In genomic region chr15:102739520-102740297, GRCm38 (mm10) we compare ENCODE assay signal across 8 mouse cellular contexts. TPM values are rescaled to one million over a fixed set of nuclear protein-coding genes. Genes with fewer than 3 reads are reported as not detected.
DNase-seq lines count a peak whose midpoint lies in the region; ATAC-seq and TF ChIP-seq lines count a peak whose summit lies in the region.

No protein-coding gene starts in this region.

- peaks cover 45% of the 10 kb centered on the region for H3K27me3 ChIP-seq in forebrain, embryonic 11.5 days (ENCODE audit: control insufficient read depth, insufficient read depth, low read length)
- peaks cover 86% of the 10 kb centered on the region for H3K27me3 ChIP-seq in forebrain, embryonic 12.5 days
- peaks cover 54% of the 10 kb centered on the region for H3K27me3 ChIP-seq in liver, postnatal 0 days (ENCODE audit: insufficient read depth, low read length)

- H3K4me1 ChIP-seq in forebrain, embryonic 11.5 days (replicated peaks; ENCODE audit: control insufficient read depth, insufficient read depth, low read length): peaks cover 22% of the 10 kb centered on the region
- peaks cover 45% of the 10 kb centered on the region for H3K4me1 ChIP-seq in forebrain, embryonic 12.5 days
- H3K4me1 ChIP-seq in bone marrow macrophage, adult 2 months (ENCODE audit: control insufficient read depth, insufficient read depth, low read length): peaks cover 4% of the 10 kb centered on the region
- no peaks in the 10 kb centered on the region for H3K4me1 ChIP-seq in liver, postnatal 0 days (ENCODE audit: insufficient read depth)

- TF ChIP-seq EP300 in liver, postnatal 0 days (IDR thresholded peaks at IDR 0.05; ENCODE audit: low read depth): no peak

- no peak overlapping the region for H3K27ac ChIP-seq in forebrain, embryonic 11.5 days (ENCODE audit: low read depth, low read length)
- H3K27ac ChIP-seq in forebrain, embryonic 12.5 days: no peak overlapping the region
- H3K27ac ChIP-seq in bone marrow macrophage, adult 2 months (ENCODE audit: insufficient read depth, low read depth, low read length): no peak overlapping the region
- no peak overlapping the region for H3K27ac ChIP-seq in liver, postnatal 0 days (ENCODE audit: low read depth)

- H3K4me2 ChIP-seq in forebrain, embryonic 11.5 days (ENCODE audit: low read depth, low read length, severe bottlenecking): no peak overlapping the region
- no peak overlapping the region for H3K4me2 ChIP-seq in forebrain, embryonic 12.5 days
- no peak overlapping the region for H3K4me2 ChIP-seq in liver, postnatal 0 days (ENCODE audit: low read depth, low read length)

- ATAC-seq in forebrain, embryonic 11.5 days (replicated peaks; ENCODE audit: low FRiP score): no peak
- ATAC-seq in forebrain, embryonic 12.5 days (ENCODE audit: low FRiP score): no peak
- ATAC-seq in erythroblast, adult 5-6 weeks (replicated peaks; ENCODE audit: low FRiP score, poor library complexity, severe bottlenecking): peak; percentile 46
- peak; percentile 49; the same call in 1 of the 2 replicates for ATAC-seq in liver, postnatal 0 days

- peak; percentile 80 for DNase-seq in forebrain, embryonic 11.5 days (ENCODE audit: low spot score)
- peak; percentile 64 for DNase-seq in A20 (ENCODE audit: low read depth, low spot score)
- DNase-seq in kidney, adult 8-10 months: peak; percentile 37 to 62
- peak; percentile 50 for DNase-seq in liver, postnatal 0 days
- peak; percentile 70 for DNase-seq in right cerebral cortex, postnatal 14 days

- H3K36me3 ChIP-seq in forebrain, embryonic 11.5 days (ENCODE audit: control insufficient read depth, insufficient read depth, low read length): no peaks in the 10 kb centered on the region
- no peaks in the 10 kb centered on the region for H3K36me3 ChIP-seq in forebrain, embryonic 12.5 days (replicated peaks)
- no peaks in the 10 kb centered on the region for H3K36me3 ChIP-seq in liver, postnatal 0 days (replicated peaks; ENCODE audit: insufficient read depth, low read length)

- TF ChIP-seq POLR2A in bone marrow macrophage, adult 2 months (IDR thresholded peaks at IDR 0.05; ENCODE audit: borderline replicate concordance, low read depth, low read length): no peak

- no peak overlapping the region for H3K4me3 ChIP-seq in forebrain, embryonic 11.5 days (ENCODE audit: low read depth, low read length)
- H3K4me3 ChIP-seq in forebrain, embryonic 12.5 days (replicated peaks): no peak overlapping the region
- H3K4me3 ChIP-seq in bone marrow macrophage, adult 2 months (ENCODE audit: insufficient read depth, low read length): no peak overlapping the region
- H3K4me3 ChIP-seq in liver, postnatal 0 days (ENCODE audit: low read depth, low read length): no peak overlapping the region

- no peaks in the 10 kb centered on the region for H3K9me3 ChIP-seq in forebrain, embryonic 11.5 days (ENCODE audit: control insufficient read depth, low read length)
- no peaks in the 10 kb centered on the region for H3K9me3 ChIP-seq in forebrain, embryonic 12.5 days
- H3K9me3 ChIP-seq in liver, postnatal 0 days (ENCODE audit: low read length): no peaks in the 10 kb centered on the region

- TF ChIP-seq CTCF in bone marrow macrophage, adult 2 months (IDR thresholded peaks at IDR 0.05; ENCODE audit: low read depth, low read length): peak; percentile 81
- peak; percentile 79 for TF ChIP-seq CTCF in liver, postnatal 0 days (IDR thresholded peaks at IDR 0.05; ENCODE audit: low read depth)

- 35% methylated on average over 15 of the region's 15 CpGs for WGBS in forebrain, embryonic 11.5 days
- 28% methylated on average over 15 of the region's 15 CpGs for WGBS in forebrain, embryonic 12.5 days
- WGBS in liver, postnatal 0 days (ENCODE audit: insufficient replicate concordance): 22% methylated on average over 15 of the region's 15 CpGs

- H3K9ac ChIP-seq in forebrain, embryonic 11.5 days (ENCODE audit: low read length): no peak overlapping the region
- H3K9ac ChIP-seq in forebrain, embryonic 12.5 days: no peak overlapping the region
- H3K9ac ChIP-seq in liver, postnatal 0 days (replicated peaks): no peak overlapping the region

RNA-seq across cellular contexts. Expression of gene Calcoco1, which starts 17.7 kb away (rescaled TPM):
- polyA plus RNA-seq in forebrain, embryonic 11.5 days (2014; fragmentation: Nextera tagmentation; extraction: Ambion mirVana): 30.4 and 31.1 TPM in 2 replicates
- 38.8 and 42.7 TPM in 2 replicates for polyA plus RNA-seq in forebrain, embryonic 12.5 days (2016; fragmentation: Nextera tagmentation; extraction: Ambion mirVana)
- polyA plus RNA-seq in bone marrow macrophage, adult 2 months (2012; ENCODE audit: insufficient read depth, insufficient read length, missing spikeins): 71.0 and 72.9 TPM in 2 replicates
- total RNA-seq in erythroblast, adult 5-6 weeks (2015; ENCODE audit: low replicate concordance): 122 and 194 TPM in 2 replicates
- 216 and 452 TPM in 2 replicates for total RNA-seq in erythroblast, adult 5-6 weeks (2017; ENCODE audit: low replicate concordance)
- 11.1 and 14.0 TPM in 2 replicates for polyA plus RNA-seq in liver, postnatal 0 days (2015; fragmentation: Nextera tagmentation; extraction: Ambion mirVana)

Comparison
In these comparisons a context has a peak if more than half of its experiments do, and no peak if none do; other contexts are left out.
1. ATAC-seq: peak in erythroblast, adult 5-6 weeks (single experiment) and liver, postnatal 0 days (single experiment); none in forebrain, embryonic 11.5 days (single experiment) and forebrain, embryonic 12.5 days (single experiment).
2. Peak in every context shown above with its lines, with median percentiles within 50 percentile points of each other: DNase-seq.